Comparison of ENCODE assay signal across 23 mouse cellular contexts in the genomic region with DNA sequence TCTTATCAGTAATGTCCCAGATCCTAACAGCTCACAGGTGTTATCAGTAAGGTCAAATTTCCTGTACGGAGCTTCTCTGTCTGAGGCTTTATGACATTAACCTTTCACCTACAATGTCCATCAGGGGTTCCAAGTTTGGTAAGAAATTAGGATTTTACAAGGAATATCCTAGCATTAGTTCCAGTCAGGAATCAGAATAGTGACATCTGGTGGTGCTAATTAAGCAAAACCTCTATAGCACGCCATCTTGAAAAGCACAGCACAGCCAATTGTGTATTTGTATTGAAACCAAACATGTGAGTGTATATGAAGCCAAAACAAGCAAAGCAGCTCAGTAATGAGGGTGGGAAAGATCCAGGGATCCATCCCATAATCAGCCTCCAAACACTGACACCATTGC. TPM values are rescaled to one million over a fixed set of nuclear protein-coding genes. Genes with fewer than 3 reads are reported as not detected.
DNase-seq lines count a peak whose midpoint lies in the region; ATAC-seq and TF ChIP-seq lines count a peak whose summit lies in the region.
"Had no signal": no experiment of that assay in that cellular context is flagged by ENCODE, and none has a peak within 500 bp of the region (broad histone marks: within the 10 kb centered on the region; RNA-seq: fewer than 3 reads in every experiment).

No protein-coding gene starts in this region.

- H3K9me3 ChIP-seq in hindbrain, postnatal 0 days (ENCODE audit: low read length): no peaks in the 10 kb centered on the region
- no peaks in the 10 kb centered on the region for H3K9me3 ChIP-seq in hindbrain, embryonic 13.5 days
- no peaks in the 10 kb centered on the region for H3K9me3 ChIP-seq in lung, postnatal 0 days (ENCODE audit: low read length)
- H3K9me3 ChIP-seq: forebrain, embryonic 12.5 days; hindbrain, embryonic 10.5 days; limb, embryonic 15.5 days had no signal

- H3K4me1 ChIP-seq in hindbrain, postnatal 0 days (ENCODE audit: insufficient read depth, low read length): no peaks in the 10 kb centered on the region
- no peaks in the 10 kb centered on the region for H3K4me1 ChIP-seq in hindbrain, embryonic 13.5 days (replicated peaks)
- H3K4me1 ChIP-seq in lung, postnatal 0 days (ENCODE audit: insufficient read depth, low read depth, low read length): no peaks in the 10 kb centered on the region
- H3K4me1 ChIP-seq: forebrain, embryonic 12.5 days; hindbrain, embryonic 10.5 days; limb, embryonic 15.5 days had no signal

- TF ChIP-seq EP300 in lung, postnatal 0 days (IDR thresholded peaks at IDR 0.05): no peak

- no peak for ATAC-seq in hindbrain, postnatal 0 days
- ATAC-seq in hindbrain, embryonic 13.5 days (ENCODE audit: low FRiP score): no peak
- ATAC-seq in lung, postnatal 0 days: no peak
- ATAC-seq in inflammation-experienced regulatory T-cells, adult 6 months: no peak
- ATAC-seq: activated CD4-positive, CD25-positive, alpha-beta regulatory T cell, adult 4 months; midbrain, embryonic 16.5 days had no signal

- H3K27ac ChIP-seq in hindbrain, postnatal 0 days: no peak overlapping the region
- no peak overlapping the region for H3K27ac ChIP-seq in hindbrain, embryonic 13.5 days
- H3K27ac ChIP-seq in lung, postnatal 0 days (ENCODE audit: low read length): no peak overlapping the region
- H3K27ac ChIP-seq: forebrain, embryonic 12.5 days; hindbrain, embryonic 10.5 days; limb, embryonic 15.5 days had no signal

- no peak overlapping the region for H3K9ac ChIP-seq in hindbrain, postnatal 0 days (replicated peaks; ENCODE audit: low read length)
- no peak overlapping the region for H3K9ac ChIP-seq in hindbrain, embryonic 13.5 days
- no peak overlapping the region for H3K9ac ChIP-seq in lung, postnatal 0 days (replicated peaks; ENCODE audit: low read depth)
- H3K9ac ChIP-seq: forebrain, embryonic 12.5 days; limb, embryonic 15.5 days had no signal

- no peak overlapping the region for H3K4me2 ChIP-seq in hindbrain, postnatal 0 days (ENCODE audit: low read depth, low read length)
- no peak overlapping the region for H3K4me2 ChIP-seq in hindbrain, embryonic 13.5 days
- H3K4me2 ChIP-seq in lung, postnatal 0 days (replicated peaks; ENCODE audit: low read depth, low read length): no peak overlapping the region
- H3K4me2 ChIP-seq: forebrain, embryonic 12.5 days; limb, embryonic 15.5 days had no signal

- H3K36me3 ChIP-seq in hindbrain, postnatal 0 days (ENCODE audit: insufficient read depth, low read length): no peaks in the 10 kb centered on the region
- no peaks in the 10 kb centered on the region for H3K36me3 ChIP-seq in hindbrain, embryonic 13.5 days
- H3K36me3 ChIP-seq in lung, postnatal 0 days (ENCODE audit: insufficient read depth, low read length): no peaks in the 10 kb centered on the region
- H3K36me3 ChIP-seq: forebrain, embryonic 12.5 days; hindbrain, embryonic 10.5 days; limb, embryonic 15.5 days had no signal

- 80% methylated on average over 2 of the region's 2 CpGs for WGBS in hindbrain, postnatal 0 days
- 80% methylated on average over 2 of the region's 2 CpGs for WGBS in hindbrain, embryonic 13.5 days
- WGBS in lung, postnatal 0 days: 59% methylated on average over 2 of the region's 2 CpGs

- DNase-seq in embryo, embryonic 10 days (ENCODE audit: low spot score): peak; percentile 11
- no peak for DNase-seq in embryo, embryonic 11 days
- peak; percentile 16 for DNase-seq in hindbrain, postnatal 0 days (ENCODE audit: low spot score)
- DNase-seq in lung, postnatal 0 days (ENCODE audit: low spot score): peak; percentile 15
- no peak for DNase-seq in lung, postnatal 10 days
- DNase-seq in spleen, postnatal 36 days (ENCODE audit: low spot score in 2 of 2): no peak
- DNase-seq: adrenal gland, postnatal 25 days; cerebellum, adult 9-10 months; kidney, adult 11 months; kidney, postnatal 36 days; lung, adult 18-20 months; right cerebral cortex, adult 18-20 months had no signal

- TF ChIP-seq CTCF in hindbrain, postnatal 0 days (IDR thresholded peaks at IDR 0.05; ENCODE audit: low read depth): peak; percentile 30
- peak; percentile 33 for TF ChIP-seq CTCF in lung, postnatal 0 days (IDR thresholded peaks at IDR 0.05)

- H3K4me3 ChIP-seq in hindbrain, postnatal 0 days (ENCODE audit: low read length): no peak overlapping the region
- H3K4me3 ChIP-seq in hindbrain, embryonic 13.5 days: no peak overlapping the region
- H3K4me3 ChIP-seq in lung, postnatal 0 days (ENCODE audit: low read depth, low read length): no peak overlapping the region
- H3K4me3 ChIP-seq: forebrain, embryonic 12.5 days; hindbrain, embryonic 10.5 days; limb, embryonic 15.5 days had no signal

- H3K27me3 ChIP-seq in hindbrain, postnatal 0 days (ENCODE audit: insufficient read depth, low read length): no peaks in the 10 kb centered on the region
- no peaks in the 10 kb centered on the region for H3K27me3 ChIP-seq in hindbrain, embryonic 13.5 days
- no peaks in the 10 kb centered on the region for H3K27me3 ChIP-seq in lung, postnatal 0 days (replicated peaks; ENCODE audit: insufficient read depth, low read length)
- H3K27me3 ChIP-seq: forebrain, embryonic 12.5 days; limb, embryonic 15.5 days had no signal

RNA-seq across cellular contexts. Expression of gene Fcrls, which starts 46.4 kb away (rescaled TPM):
- 16.7 and 21.0 TPM in 2 replicates for total RNA-seq in hindbrain, postnatal 0 days (2014; rRNA removed)
- polyA plus RNA-seq in hindbrain, postnatal 0 days (2015; fragmentation: Nextera tagmentation; extraction: Ambion mirVana): 16.7 and 16.9 TPM in 2 replicates
- 11.6 and 13.6 TPM in 2 replicates for polyA plus RNA-seq in hindbrain, embryonic 13.5 days (2015; fragmentation: Nextera tagmentation; extraction: Ambion mirVana)
- polyA plus RNA-seq in lung, postnatal 0 days (2015; fragmentation: Nextera tagmentation; extraction: Ambion mirVana): 7.6 and 9.0 TPM in 2 replicates
- under 1 TPM in 2 of 3 experiments, not detected in 1; 0.30 to 0.41 TPM for polyA plus RNA-seq in inflammation-experienced regulatory T-cells, adult 6 months (2017; shearing (Covaris generic))
- polyA plus RNA-seq: activated CD4-positive, CD25-positive, alpha-beta regulatory T cell, adult 4 months had no signal

RNA-seq across cellular contexts. Expression of gene Cd5l, which starts 47.8 kb away (rescaled TPM):
- not detected in 2 replicates for total RNA-seq in hindbrain, postnatal 0 days (2014; rRNA removed)
- 0.09 TPM in 1 of 2 replicates, not detected in the other for polyA plus RNA-seq in hindbrain, postnatal 0 days (2015; fragmentation: Nextera tagmentation; extraction: Ambion mirVana)
- polyA plus RNA-seq in hindbrain, embryonic 13.5 days (2015; fragmentation: Nextera tagmentation; extraction: Ambion mirVana): 0.09 TPM in 1 of 2 replicates, not detected in the other
- 0.25 and 0.27 TPM in 2 replicates for polyA plus RNA-seq in lung, postnatal 0 days (2015; fragmentation: Nextera tagmentation; extraction: Ambion mirVana)
- under 1 TPM in 2 of 3 experiments, not detected in 1; 0.16 to 0.58 TPM for polyA plus RNA-seq in inflammation-experienced regulatory T-cells, adult 6 months (2017; shearing (Covaris generic))
- total RNA-seq: granulocyte monocyte progenitor cell, adult 5-6 weeks; left cerebral cortex, postnatal 25 days had no signal
- polyA plus RNA-seq: cortical plate, adult 2 months; forebrain, embryonic 12.5 days; heart, embryonic 14.5 days had no signal

Comparison
In these comparisons a context has a peak if more than half of its experiments do, and no peak if none do; other contexts are left out.
1. DNase-seq: peak in embryo, embryonic 10 days (single experiment), hindbrain, postnatal 0 days (single experiment) and lung, postnatal 0 days (single experiment); none in embryo, embryonic 11 days (single experiment), lung, postnatal 10 days (single experiment) and spleen, postnatal 36 days (0 of 2).